Mouse (Mus musculus) MEL (cell line): Measurements from ENCODE around the gene Armcx5. TPM values are rescaled to one million over a fixed set of nuclear protein-coding genes. Genes with fewer than 3 reads are reported as not detected.

Source experiments
- DNase-seq: peaks from one replicate; pipeline ENCODE4 v3.0.0; 2011; ENCODE audit warnings: low read depth, low spot score
- H3K27ac ChIP-seq: 2 replicates; pipeline ENCODE4 v1.5.1; 2012; ENCODE audit warnings: low read depth, mild to moderate bottlenecking, control low read depth, low read length, moderate library complexity; ENCODE audit not compliant: control insufficient read depth
- H3K27me3 ChIP-seq, 2 experiments: fragments of 150-350 bp in 1 of 2; sonication (generic) in 1 of 2; 2 replicates each; pipeline ENCODE4 v1.6.1; 2012; ENCODE audit warnings: low read length in 2 of 2, mild to moderate bottlenecking in 2 of 2, improper control_type of control experiment in 1 of 2, moderate library complexity in 1 of 2; ENCODE audit not compliant: insufficient read depth in 2 of 2, control insufficient read depth in 1 of 2
- H3K36me3 ChIP-seq, 2 experiments: 2 replicates each; pipeline ENCODE4 v1.6.1; 2012 to 2014; ENCODE audit warnings: low read length in 2 of 2, improper control_type of control experiment in 1 of 2, inconsistent platforms in 1 of 2, mild to moderate bottlenecking in 1 of 2; ENCODE audit not compliant: insufficient read depth in 2 of 2, control insufficient read depth in 1 of 2
- H3K4me1 ChIP-seq, 2 experiments: fragments of 150-350 bp in 1 of 2; sonication (generic) in 1 of 2; 2 replicates each; pipeline ENCODE4 v1.6.1; 2012; ENCODE audit warnings: low read length in 2 of 2, improper control_type of control experiment in 1 of 2, mild to moderate bottlenecking in 1 of 2; ENCODE audit not compliant: insufficient read depth in 2 of 2, control insufficient read depth in 1 of 2
- H3K4me3 ChIP-seq, 2 experiments: fragments of 150-350 bp in 1 of 2; sonication (generic) in 1 of 2; 2 replicates each; pipeline ENCODE4 v1.5.1; 2012; ENCODE audit warnings: low read depth in 2 of 2, low read length in 2 of 2, mild to moderate bottlenecking in 2 of 2, moderate library complexity in 2 of 2, control low read depth in 1 of 2, improper control_type of control experiment in 1 of 2; ENCODE audit not compliant: control insufficient read depth in 1 of 2, insufficient read depth in 1 of 2
- H3K79me2 ChIP-seq: 2 replicates; pipeline ENCODE4 v1.6.1; 2012; ENCODE audit warnings: mild to moderate bottlenecking, low read length, moderate library complexity; ENCODE audit not compliant: control insufficient read depth, poor library complexity, insufficient read depth
- H3K9ac ChIP-seq: 2 replicates; pipeline ENCODE4 v1.6.1; 2012; ENCODE audit warnings: low read depth, mild to moderate bottlenecking, control low read depth, low read length, moderate library complexity; ENCODE audit not compliant: control insufficient read depth, poor library complexity, severe bottlenecking
- H3K9me3 ChIP-seq: fragments of 150-350 bp; sonication (generic); replicated peaks from 2 replicates; pipeline ENCODE4 v1.6.1; 2012; ENCODE audit warnings: mild to moderate bottlenecking, low read length, improper control_type of control experiment, moderate library complexity; ENCODE audit not compliant: insufficient read depth
- BHLHE40 ChIP-seq: IDR thresholded peaks from 2 replicates; pipeline ENCODE4 v1.6.1; 2012; ENCODE audit warnings: low read depth, mild to moderate bottlenecking, inconsistent platforms, low read length, improper control_type of control experiment, borderline replicate concordance
- E2F4 ChIP-seq: IDR thresholded peaks from 2 replicates; pipeline ENCODE4 v1.6.1; 2011; ENCODE audit warnings: low read depth, low read length, improper control_type of control experiment, borderline replicate concordance
- ETS1 ChIP-seq: IDR thresholded peaks from 2 replicates; pipeline ENCODE4 v1.6.1; 2012; ENCODE audit warnings: low read depth, mild to moderate bottlenecking, inconsistent platforms, low read length, improper control_type of control experiment, moderate library complexity
- GATA1 ChIP-seq: IDR thresholded peaks from 2 replicates; pipeline ENCODE4 v1.6.1; 2011; ENCODE audit warnings: low read depth, low read length, improper control_type of control experiment
- JUND ChIP-seq: IDR thresholded peaks from 2 replicates; pipeline ENCODE4 v1.6.1; 2011; ENCODE audit warnings: low read depth, mild to moderate bottlenecking, improper control_type of control experiment, low read length
- MEF2A ChIP-seq: IDR thresholded peaks from 2 replicates; pipeline ENCODE4 v1.6.1; 2014; ENCODE audit warnings: low read depth, mild to moderate bottlenecking, inconsistent platforms, low read length, improper control_type of control experiment; ENCODE audit not compliant: poor library complexity, insufficient replicate concordance, severe bottlenecking; ENCODE audit errors: extremely low read depth
- NRF1 ChIP-seq: IDR thresholded peaks from 2 replicates; pipeline ENCODE4 v1.6.1; 2014; ENCODE audit warnings: low read depth, mild to moderate bottlenecking, inconsistent platforms, low read length, improper control_type of control experiment, moderate library complexity; ENCODE audit not compliant: poor library complexity, insufficient read depth, severe bottlenecking
- SMC3 ChIP-seq: IDR thresholded peaks from 2 replicates; pipeline ENCODE4 v1.6.1; 2011; ENCODE audit warnings: low read depth, low read length, improper control_type of control experiment
- TCF12 ChIP-seq: IDR thresholded peaks from 2 replicates; pipeline ENCODE4 v1.6.1; 2014; ENCODE audit warnings: low read depth, mild to moderate bottlenecking, inconsistent platforms, low read length, improper control_type of control experiment, moderate library complexity
- USF1 ChIP-seq: IDR thresholded peaks from 2 replicates; pipeline ENCODE4 v1.6.1; 2014; ENCODE audit warnings: low read depth, mild to moderate bottlenecking, inconsistent platforms, low read length, improper control_type of control experiment, moderate library complexity
- USF2 ChIP-seq, 2 experiments: IDR thresholded peaks; 2 replicates each; pipeline ENCODE4 v1.6.1; 2011 to 2012; ENCODE audit warnings: improper control_type of control experiment in 2 of 2, low read length in 2 of 2, borderline replicate concordance in 1 of 2, inconsistent platforms in 1 of 2, low read depth in 1 of 2, mild to moderate bottlenecking in 1 of 2; ENCODE audit not compliant: insufficient read depth in 1 of 2
- ZMIZ1 ChIP-seq: IDR thresholded peaks from 2 replicates; pipeline ENCODE4 v1.6.1; 2012; ENCODE audit warnings: low read depth, mild to moderate bottlenecking, inconsistent platforms, low read length, improper control_type of control experiment, moderate library complexity
- ZNF384 ChIP-seq: IDR thresholded peaks from 2 replicates; pipeline ENCODE4 v1.6.1; 2012; ENCODE audit warnings: low read depth, mild to moderate bottlenecking, inconsistent platforms, low read length, improper control_type of control experiment
- polyA plus RNA-seq, 2 experiments: library from polyadenylated mRNA; stranded (reverse) in 1 of 2; unstranded in 1 of 2; fragments of >175 nt in 1 of 2; fragments of >200 nt in 1 of 2; gene quantifications; 2 replicates each; pipeline versions ENCODE4 v1.2.1 to v1.2.4; 2012; ENCODE audit warnings: low replicate concordance in 2 of 2, low read depth in 1 of 2; ENCODE audit not compliant: insufficient read length in 2 of 2, insufficient read depth in 1 of 2, missing spikeins in 1 of 2
- total RNA-seq: library from RNA; depleted of rRNA; stranded (reverse); fragments of 300-350 nt; gene quantifications from 2 replicates; pipeline ENCODE4 v1.2.3, GENCODE M21; 2012

Armcx5 gene
- total and polyA plus RNA-seq, 3 experiments: 8.6 TPM; not detected in 1

GRCm38 (mm10) chrX:135712845-135713244 lies 29.7 kb upstream of the Armcx5 start:
- H3K4me3 ChIP-seq: no peak overlapping the region

GRCm38 (mm10) chrX:135725161-135725560 lies 17.4 kb upstream of the Armcx5 start, which contains the start of gene Tmsb15a:
Gene Tmsb15a (minus strand): TSS chrX:135725261.
- Histone ChIP-seq H3K79me2 (no peaks in the 10 kb centered on the region), H3K4me3 (no peak within 1 kb of the TSS), H3K9ac (no peak within 1 kb of the TSS), H3K36me3 (no peaks in the 10 kb centered on the region), H3K4me1 (no peaks in the 10 kb centered on the region), H3K27ac (no peak within 1 kb of the TSS), H3K27me3 (peaks cover 0 to 3% of the 10 kb centered on the region in 2 experiments; a peak in 2 of 4 replicates), H3K9me3 (no peaks in the 10 kb centered on the region)
- no peak for DNase-seq
- TF ChIP-seq USF2 (IDR thresholded peaks at IDR 0.05; ENCODE audit: borderline replicate concordance in 1 of 2, insufficient read depth in 1 of 2, low read depth in 1 of 2, low read length in 2 of 2): no peak

More at GRCm38 (mm10) chrX:135712845-135713244, 29.7 kb upstream of the Armcx5 start:
- no peak overlapping the region for H3K27ac ChIP-seq
- no peaks in the 10 kb centered on the region for H3K79me2 ChIP-seq
- no peaks in the 10 kb centered on the region for H3K4me1 ChIP-seq
- peaks cover 0 to 2% of the 10 kb centered on the region in 2 experiments; a peak in 1 of 4 replicates for H3K27me3 ChIP-seq
- H3K9ac ChIP-seq: no peak overlapping the region
- TF ChIP-seq MEF2A (no peak), E2F4 (no peak), BHLHE40 (no peak), ETS1 (no peak), JUND (no peak), ZMIZ1 (no peak), GATA1 (no peak), NRF1 (no peak), USF1 (no peak), TCF12 (no peak), ZNF384 (no peak), USF2 (IDR thresholded peaks at IDR 0.05; ENCODE audit: borderline replicate concordance in 1 of 2, insufficient read depth in 1 of 2, low read depth in 1 of 2, low read length in 2 of 2) (no peak), SMC3 (no peak)
- no peak for DNase-seq
- no peaks in the 10 kb centered on the region for H3K36me3 ChIP-seq
- no peaks in the 10 kb centered on the region for H3K9me3 ChIP-seq
